Mouse (Mus musculus): ENCODE results near the gene Rps18. TPM values are rescaled to one million over a fixed set of nuclear protein-coding genes. Genes with fewer than 3 reads are reported as not detected.
"Not testable (repeated sequence)": the region's sequence is repeated elsewhere in the genome, so short reads cannot be mapped to it uniquely, and the experiment has no call there.

The Rps18 gene
- polyA plus RNA-seq, 1 experiment = 771 TPM

DNA sequence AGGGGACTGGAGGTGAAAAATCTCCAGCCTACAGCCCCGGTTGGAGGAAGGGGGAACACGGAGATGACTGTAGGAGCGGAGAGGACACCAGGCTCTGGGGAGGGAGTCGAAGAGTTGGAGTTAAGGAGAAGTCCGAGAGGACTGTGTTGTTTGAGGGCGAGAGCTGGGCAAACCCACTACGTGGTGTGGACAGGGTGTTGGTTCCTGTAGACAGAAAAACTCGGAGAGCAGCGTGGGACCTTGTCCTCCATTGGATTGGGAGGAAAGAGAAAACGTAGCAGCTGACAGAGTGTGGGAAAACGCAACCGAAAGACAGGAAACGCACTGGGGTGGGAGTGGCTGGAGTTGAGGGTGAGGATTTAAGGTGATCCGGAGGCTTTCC is 45.9 kb downstream of the Rps18 start:
- TF ChIP-seq CTCF (IDR thresholded peaks at IDR 0.05; ENCODE audit: borderline replicate concordance, extremely low read depth, insufficient read depth, insufficient read length) (no peak), POLR2A (IDR thresholded peaks at IDR 0.05; ENCODE audit: borderline replicate concordance, extremely low read depth, insufficient read depth, insufficient read length, poor library complexity, severe bottlenecking) (no peak)
- no peak for DNase-seq (ENCODE audit: low read depth)

DNA sequence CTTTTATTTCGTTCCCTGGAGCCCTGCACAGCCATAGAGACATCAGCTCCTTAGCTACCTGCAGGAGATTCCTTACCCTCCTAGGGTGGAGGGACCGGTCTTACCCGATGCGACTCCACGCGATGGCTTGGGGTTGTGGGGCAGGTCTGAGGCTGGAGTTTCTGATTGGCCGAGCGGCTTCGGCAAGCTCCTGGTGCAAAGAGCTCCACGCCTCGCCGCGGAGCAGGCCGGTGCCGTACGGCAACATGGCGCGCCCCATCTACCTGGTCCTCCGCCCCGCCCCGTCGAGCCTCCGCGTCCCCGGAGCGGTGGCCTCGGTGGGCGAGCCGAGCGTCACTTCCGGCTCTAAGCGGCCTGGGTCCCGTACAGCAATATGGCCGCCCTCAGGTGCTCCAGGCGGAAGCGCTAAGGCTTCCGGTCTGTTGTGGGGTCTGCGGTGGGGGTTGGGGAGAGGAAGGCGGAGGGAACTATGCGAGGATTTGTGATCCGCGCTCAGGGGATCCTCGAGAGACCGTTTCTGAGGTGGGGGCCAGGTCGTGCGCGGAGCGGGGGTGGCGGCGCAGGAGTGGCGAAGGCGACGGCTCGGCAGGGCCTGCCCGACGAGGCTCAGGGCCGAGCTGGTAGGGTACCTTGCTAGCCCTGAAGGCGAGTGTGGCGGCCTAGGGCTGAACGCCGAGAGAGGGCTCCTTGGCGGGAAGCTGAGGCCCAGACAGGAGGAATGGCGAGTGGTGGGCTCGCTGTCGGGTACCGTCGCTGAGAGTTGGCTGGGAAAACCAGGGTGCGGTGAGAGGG is 46.5 kb downstream of the Rps18 start, which contains the start of gene Daxx:
Gene Daxx, plus strand, starts transcription at position 338 of the 792 bp plus-strand sequence.
- DNase-seq (ENCODE audit: low read depth) = peak; percentile 100
- peak; percentile 61; the same call in 1 of the 2 replicates for TF ChIP-seq POLR2A (IDR thresholded peaks at IDR 0.05; ENCODE audit: borderline replicate concordance, extremely low read depth, insufficient read depth, insufficient read length, poor library complexity, severe bottlenecking)
- no peak for TF ChIP-seq CTCF (IDR thresholded peaks at IDR 0.05; ENCODE audit: borderline replicate concordance, extremely low read depth, insufficient read depth, insufficient read length)

DNA sequence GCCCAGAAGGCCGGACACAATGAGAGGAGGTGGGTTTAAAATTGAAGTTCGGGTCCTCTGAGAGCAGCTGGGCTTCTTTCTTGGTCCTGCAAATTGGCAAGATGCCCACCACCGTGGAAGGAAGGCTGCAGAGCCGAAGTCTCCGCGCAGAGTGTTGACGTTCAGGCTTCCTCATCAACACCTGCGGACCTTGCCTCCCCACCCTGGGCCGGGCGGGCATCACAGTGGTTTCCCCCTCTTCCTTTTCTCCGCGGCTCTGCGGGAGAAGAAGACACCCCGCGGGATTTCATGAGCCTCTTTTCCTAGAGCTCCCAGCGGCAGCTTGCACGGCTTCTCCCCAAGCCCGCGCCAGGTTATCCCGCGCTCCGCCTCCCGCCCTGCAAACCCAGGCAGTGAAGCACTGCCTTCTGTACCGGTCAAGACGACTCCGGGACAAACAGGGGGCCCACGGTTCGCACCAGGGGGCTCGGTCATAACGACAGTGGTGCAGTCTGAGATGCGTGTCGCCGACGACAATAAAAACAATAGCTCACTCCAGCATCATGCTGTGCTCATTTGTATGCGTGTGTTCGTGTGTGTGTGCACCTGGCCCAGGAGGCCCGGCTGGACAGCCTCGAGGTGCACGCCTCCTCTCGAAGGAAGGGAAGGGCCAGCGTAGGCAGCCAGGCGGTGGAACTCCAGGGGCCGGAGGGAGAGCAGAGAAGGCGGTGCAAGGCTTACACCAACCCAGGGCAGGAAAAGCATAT is 47.3 kb downstream of the Rps18 start:
- DNase-seq (ENCODE audit: low read depth) = peak; percentile 76
- TF ChIP-seq CTCF (IDR thresholded peaks at IDR 0.05; ENCODE audit: borderline replicate concordance, extremely low read depth, insufficient read depth, insufficient read length) (no peak), POLR2A (IDR thresholded peaks at IDR 0.05; ENCODE audit: borderline replicate concordance, extremely low read depth, insufficient read depth, insufficient read length, poor library complexity, severe bottlenecking) (no peak)

DNA sequence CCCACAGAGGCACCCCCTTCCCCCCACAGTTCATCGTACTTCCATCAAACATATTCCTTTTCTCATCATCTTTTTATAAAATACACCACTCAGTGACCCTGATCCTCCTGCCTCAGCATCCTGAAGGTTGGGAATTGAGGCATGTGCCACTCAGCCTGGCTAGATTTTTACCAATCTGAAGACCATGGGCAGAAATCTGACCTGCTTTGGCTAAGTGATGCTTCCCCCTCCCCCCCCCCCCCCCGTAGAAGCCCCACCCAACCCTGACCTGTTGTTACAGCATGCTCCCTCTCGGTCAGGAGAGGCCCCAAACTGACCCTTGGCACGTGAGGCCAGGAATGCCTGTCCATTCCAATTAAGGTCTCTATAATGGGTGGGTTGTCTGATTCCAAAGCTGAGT is 51.0 kb downstream of the Rps18 start, which contains the start of gene Platr17:
Gene Platr17, plus strand, starts transcription at position 301 of the 400 bp plus-strand sequence.
- not testable (repeated sequence) for DNase-seq (ENCODE audit: low read depth)

DNA sequence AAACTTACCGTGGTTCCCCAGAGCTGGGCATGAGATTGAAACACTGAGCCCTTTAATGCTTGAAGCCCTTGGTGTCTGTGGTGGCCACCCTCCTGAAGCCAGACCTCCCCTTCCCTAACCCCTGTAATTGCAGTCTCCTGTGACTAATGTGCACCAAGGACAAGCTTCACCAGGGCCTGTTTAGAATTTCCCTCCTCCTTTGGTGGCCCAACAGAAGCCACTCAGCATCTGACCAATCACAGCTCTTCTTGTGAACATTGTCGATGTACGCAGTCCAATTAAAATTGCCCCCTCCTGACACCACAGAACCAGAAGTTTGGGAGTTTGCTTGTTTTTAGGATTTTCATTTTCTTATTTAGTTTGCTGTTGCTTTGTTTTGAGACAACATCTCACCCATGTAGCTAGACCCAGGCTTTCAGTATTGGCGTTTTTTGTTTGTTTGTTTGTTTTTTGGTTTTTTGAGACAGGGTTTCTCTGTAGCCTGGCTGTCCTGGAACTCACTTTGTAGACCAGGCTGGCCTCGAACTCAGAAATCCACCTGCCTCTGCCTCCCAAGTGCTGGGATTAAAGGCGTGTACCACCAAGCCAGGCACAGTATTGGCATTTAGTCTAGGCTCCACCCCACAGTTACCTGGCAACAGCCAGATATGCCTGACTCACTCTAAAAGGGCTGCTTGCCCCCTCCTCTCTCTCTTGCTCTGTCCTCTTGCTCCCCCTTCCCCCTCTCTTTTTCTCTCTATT is 51.7 kb downstream of the Rps18 start:
- not testable (repeated sequence) for DNase-seq (ENCODE audit: low read depth)

DNA sequence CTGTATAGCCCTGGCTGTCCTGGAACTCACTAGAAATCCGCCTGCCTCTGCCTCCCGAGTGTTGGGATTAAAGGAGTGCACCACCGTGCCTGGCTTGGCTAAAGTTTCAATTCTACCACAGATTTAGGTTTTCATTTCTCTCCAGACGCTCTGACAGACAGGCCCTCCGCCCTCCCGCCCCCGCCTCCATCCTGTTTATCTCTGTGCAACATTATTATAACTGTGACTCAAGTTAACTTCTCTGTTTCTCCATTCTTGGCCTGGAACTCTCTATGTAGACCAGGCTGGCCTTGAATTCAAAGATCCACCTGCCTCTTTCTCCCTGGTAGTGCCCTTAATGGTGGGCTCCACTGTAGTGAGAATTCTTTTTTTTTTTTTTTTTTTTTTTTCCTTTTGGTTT is 53.3 kb downstream of the Rps18 start:
- TF ChIP-seq CTCF (IDR thresholded peaks at IDR 0.05; ENCODE audit: borderline replicate concordance, extremely low read depth, insufficient read depth, insufficient read length) = no peak
- TF ChIP-seq POLR2A (IDR thresholded peaks at IDR 0.05; ENCODE audit: borderline replicate concordance, extremely low read depth, insufficient read depth, insufficient read length, poor library complexity, severe bottlenecking) = no peak
- DNase-seq (ENCODE audit: low read depth) = no peak

DNA sequence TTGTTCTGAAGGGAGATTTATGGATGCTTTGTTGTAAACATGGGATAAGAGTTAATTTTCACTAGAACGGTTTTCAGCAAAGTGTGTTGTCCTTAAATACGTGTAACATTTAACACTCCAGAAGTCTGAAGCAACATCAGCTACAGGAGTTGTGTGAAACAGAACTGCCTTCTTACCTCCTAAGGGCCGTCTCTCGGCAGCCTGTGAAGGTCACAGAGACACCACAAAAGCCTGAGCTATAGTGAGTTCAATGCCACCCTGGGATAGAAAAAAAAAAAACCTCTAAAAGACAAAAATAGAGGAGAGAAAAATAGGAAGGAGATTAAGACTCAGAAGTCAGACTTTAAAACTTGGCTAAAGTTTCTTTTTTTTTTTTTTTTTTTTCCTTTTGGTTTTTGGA is 53.7 kb downstream of the Rps18 start:
- no peak for TF ChIP-seq CTCF (IDR thresholded peaks at IDR 0.05; ENCODE audit: borderline replicate concordance, extremely low read depth, insufficient read depth, insufficient read length)
- TF ChIP-seq POLR2A (IDR thresholded peaks at IDR 0.05; ENCODE audit: borderline replicate concordance, extremely low read depth, insufficient read depth, insufficient read length, poor library complexity, severe bottlenecking) = no peak
- DNase-seq (ENCODE audit: low read depth) = no peak

Other genes starting within 250 kb of the Rps18 start
- 59.3 and 65.7 TPM in 2 replicates for gene March2, start 237.3 kb downstream of the Rps18 start, polyA plus RNA-seq (2012; rRNA removed)
- gene Rab11b, start 195.5 kb downstream of the Rps18 start, polyA plus RNA-seq (2012; rRNA removed) = 633 and 642 TPM in 2 replicates
- gene Angptl4, start 174.2 kb downstream of the Rps18 start, polyA plus RNA-seq (2012; rRNA removed) = 9.8 and 10.6 TPM in 2 replicates
- gene Kank3, start 145.5 kb downstream of the Rps18 start, polyA plus RNA-seq (2012; rRNA removed) = 50.7 and 61.9 TPM in 2 replicates
- 1,048 and 1,174 TPM in 2 replicates for gene Rps28, start 131.4 kb downstream of the Rps18 start, polyA plus RNA-seq (2012; rRNA removed)
- gene Ndufa7, start 131.4 kb downstream of the Rps18 start, polyA plus RNA-seq (2012; rRNA removed) = 327 and 425 TPM in 2 replicates
- 41.6 and 49.6 TPM in 2 replicates for gene Cd320, start 112.9 kb downstream of the Rps18 start, polyA plus RNA-seq (2012; rRNA removed)
- not detected in 2 replicates for gene Gm7029, start 82.2 kb downstream of the Rps18 start, polyA plus RNA-seq (2012; rRNA removed)
- gene Kifc1, start 65.3 kb downstream of the Rps18 start, polyA plus RNA-seq (2012; rRNA removed) = 18.5 and 32.3 TPM in 2 replicates
- 0.30 and 0.38 TPM in 2 replicates for gene Platr17, start 50.9 kb downstream of the Rps18 start, polyA plus RNA-seq (2012; rRNA removed)
- 43.8 and 52.6 TPM in 2 replicates for gene Daxx, start 46.6 kb downstream of the Rps18 start, polyA plus RNA-seq (2012; rRNA removed)
- 17.4 and 22.8 TPM in 2 replicates for gene Tapbp, start 40.1 kb downstream of the Rps18 start, polyA plus RNA-seq (2012; rRNA removed)
- 35.8 and 43.6 TPM in 2 replicates for gene Zbtb22, start 40.1 kb downstream of the Rps18 start, polyA plus RNA-seq (2012; rRNA removed)
- gene Rgl2, start 26.5 kb downstream of the Rps18 start, polyA plus RNA-seq (2012; rRNA removed) = 184 and 285 TPM in 2 replicates
- gene Pfdn6, start 15.7 kb downstream of the Rps18 start, polyA plus RNA-seq (2012; rRNA removed) = 85.7 and 97.5 TPM in 2 replicates
- 22.8 and 29.3 TPM in 2 replicates for gene Wdr46, start 15.3 kb downstream of the Rps18 start, polyA plus RNA-seq (2012; rRNA removed)
- 9.9 and 11.1 TPM in 2 replicates for gene B3galt4, start 4.5 kb downstream of the Rps18 start, polyA plus RNA-seq (2012; rRNA removed)
- 71.7 and 72.8 TPM in 2 replicates for gene Vps52, start 189 bp downstream of the Rps18 start, polyA plus RNA-seq (2012; rRNA removed)
- gene H2-K1, start 44.3 kb upstream of the Rps18 start, polyA plus RNA-seq (2012; rRNA removed) = 20.4 and 20.5 TPM in 2 replicates
- gene Ring1, start 68.7 kb upstream of the Rps18 start, polyA plus RNA-seq (2012; rRNA removed) = 58.8 and 68.8 TPM in 2 replicates
- 88.8 and 156 TPM in 2 replicates for gene H2-Ke6, start 72.1 kb upstream of the Rps18 start, polyA plus RNA-seq (2012; rRNA removed)
- 133 and 138 TPM in 2 replicates for gene Slc39a7, start 75.7 kb upstream of the Rps18 start, polyA plus RNA-seq (2012; rRNA removed)
- 83.9 and 97.4 TPM in 2 replicates for gene Rxrb, start 75.8 kb upstream of the Rps18 start, polyA plus RNA-seq (2012; rRNA removed)
- gene Col11a2, start 83.4 kb upstream of the Rps18 start, polyA plus RNA-seq (2012; rRNA removed) = 11.5 and 11.8 TPM in 2 replicates
- gene H2-Oa, start 136.3 kb upstream of the Rps18 start, polyA plus RNA-seq (2012; rRNA removed) = 0.07 and 0.20 TPM in 2 replicates
- gene H2-DMa, start 163.5 kb upstream of the Rps18 start, polyA plus RNA-seq (2012; rRNA removed) = 12.0 and 16.4 TPM in 2 replicates
- gene Brd2, start 166.6 kb upstream of the Rps18 start, polyA plus RNA-seq (2012; rRNA removed) = 186 and 256 TPM in 2 replicates
- 0.18 and 0.40 TPM in 2 replicates for gene H2-DMb2, start 187.3 kb upstream of the Rps18 start, polyA plus RNA-seq (2012; rRNA removed)
- 0.82 and 1.1 TPM in 2 replicates for gene H2-DMb1, start 197.1 kb upstream of the Rps18 start, polyA plus RNA-seq (2012; rRNA removed)
- gene Tap1, start 231.6 kb upstream of the Rps18 start, polyA plus RNA-seq (2012; rRNA removed) = 1.8 and 2.1 TPM in 2 replicates
- 0.86 and 1.1 TPM in 2 replicates for gene Psmb9, start 231.8 kb upstream of the Rps18 start, polyA plus RNA-seq (2012; rRNA removed)
- gene Psmb8, start 241.7 kb upstream of the Rps18 start, polyA plus RNA-seq (2012; rRNA removed) = 2.0 and 2.4 TPM in 2 replicates
- 0.93 and 1.1 TPM in 2 replicates for gene Tap2, start 247.5 kb upstream of the Rps18 start, polyA plus RNA-seq (2012; rRNA removed)

Data from brain, embryonic 14.5 days (tissue).